Mouse (Mus musculus) limb, embryonic 13.5 days (tissue): Measurements from ENCODE around the gene Larp4b. TPM values are rescaled to one million over a fixed set of nuclear protein-coding genes. Genes with fewer than 3 reads are reported as not detected.
"Not testable (repeated sequence)": the region's sequence is repeated elsewhere in the genome, so short reads cannot be mapped to it uniquely, and the experiment has no call there.

Experiments
- ATAC-seq: fragments of 200-750 bp; cut with Nextera tagmentation; 2 replicates; pipeline ENCODE4 v1.8.0; 2017; ENCODE audit warnings: low read depth, moderate number of reproducible peaks, moderate TSS enrichment; ENCODE audit not compliant: low FRiP score
- H3K27ac ChIP-seq: fragments of 300-500 bp; sonication (generic); 2 replicates; pipeline ENCODE4 v1.5.1; 2015; ENCODE audit warnings: inconsistent platforms, mild to moderate bottlenecking, moderate library complexity
- H3K27me3 ChIP-seq: fragments of 300-500 bp; sonication (generic); 2 replicates; pipeline ENCODE4 v1.6.1; 2015; ENCODE audit warnings: mild to moderate bottlenecking, inconsistent platforms
- H3K36me3 ChIP-seq: fragments of 300-500 bp; sonication (generic); 2 replicates; pipeline ENCODE4 v1.6.1; 2015; ENCODE audit warnings: inconsistent platforms, mild to moderate bottlenecking, moderate library complexity
- H3K4me1 ChIP-seq: fragments of 300-500 bp; sonication (generic); 2 replicates; pipeline ENCODE4 v1.6.1; 2015; ENCODE audit warnings: inconsistent platforms
- H3K4me2 ChIP-seq: fragments of 300-500 bp; sonication (generic); replicated peaks from 2 replicates; pipeline ENCODE4 v1.6.1; 2015; ENCODE audit warnings: inconsistent platforms, mild to moderate bottlenecking, moderate library complexity
- H3K4me3 ChIP-seq: fragments of 300-500 bp; sonication (generic); 2 replicates; pipeline ENCODE4 v1.5.1; 2015; ENCODE audit warnings: moderate library complexity, mild to moderate bottlenecking, inconsistent platforms
- H3K9ac ChIP-seq: fragments of 300-500 bp; sonication (generic); 2 replicates; pipeline ENCODE4 v1.6.1; 2015; ENCODE audit warnings: mild to moderate bottlenecking, inconsistent platforms
- H3K9me3 ChIP-seq: fragments of 300-500 bp; sonication (generic); 2 replicates; pipeline ENCODE4 v1.6.1; 2016; ENCODE audit warnings: inconsistent platforms
- WGBS: fragments of 180-500 bp; shearing (Covaris S2); methylation state at CpG from one replicate; pipeline ENCODE4 v1.1.7; 2015; 5-methylcytosine and 5-hydroxymethylcytosine counted together
- polyA plus RNA-seq: library from polyadenylated mRNA; unstranded; fragments of >200 nt; fragmentation: Nextera tagmentation; extraction: Ambion mirVana; gene quantifications from 2 replicates; pipeline ENCODE4 v1.2.1, GENCODE M21; 2015

The Larp4b gene
- 29.6 and 31.0 TPM in 2 replicates for polyA plus RNA-seq

- H3K9me3 ChIP-seq, result no peaks in the 10 kb centered on the region
These were observed at the start of gene Larp4b for GRCm38 (mm10) chr13:9093316-9094155. Gene Larp4b, plus strand, starts transcription at chr13:9093881.

GRCm38 (mm10) chr13:9044731-9045130 lies 49.0 kb upstream of the Larp4b start:
- ATAC-seq, result no peak
- Histone ChIP-seq H3K27me3 (no peaks in the 10 kb centered on the region), H3K36me3 (no peaks in the 10 kb centered on the region), H3K27ac (no peak overlapping the region), H3K4me1 (peaks cover 11% of the 10 kb centered on the region), H3K9me3 (no peaks in the 10 kb centered on the region), H3K4me2 (no peak overlapping the region), H3K9ac (no peak overlapping the region), H3K4me3 (no peak overlapping the region)
- whole genome bisulfite sequencing, result 96% methylated on average over 1 of the region's 1 CpGs

More at GRCm38 (mm10) chr13:9093316-9094155, at the start of gene Larp4b:
- Histone ChIP-seq H3K4me1 (peaks cover 17% of the 10 kb centered on the region), H3K27me3 (no peaks in the 10 kb centered on the region), H3K9ac (peak within 1 kb of the TSS; percentile 98), H3K27ac (peak within 1 kb of the TSS; percentile 92), H3K4me2 (peak within 1 kb of the TSS; percentile 89), H3K36me3 (no peaks in the 10 kb centered on the region), H3K4me3 (peak within 1 kb of the TSS; percentile 99)
- ATAC-seq, result peak; percentile 100
- under 1% methylated on average over 84 of the region's 92 CpGs for WGBS

GRCm38 (mm10) chr13:9052049-9052691 lies 41.5 kb upstream of the Larp4b start:
- ATAC-seq, H3K9ac ChIP-seq, H3K4me2 ChIP-seq, H3K27ac ChIP-seq, H3K4me1 ChIP-seq, H3K4me3 ChIP-seq, H3K27me3 ChIP-seq, H3K9me3 ChIP-seq, H3K36me3 ChIP-seq: not testable (repeated sequence)
- 60% methylated on average over 10 of the region's 10 CpGs for WGBS

GRCm38 (mm10) chr13:9057277-9057676 lies 36.4 kb upstream of the Larp4b start:
- Histone ChIP-seq H3K27me3 (no peaks in the 10 kb centered on the region), H3K9me3 (no peaks in the 10 kb centered on the region), H3K4me2 (no peak overlapping the region), H3K27ac (no peak overlapping the region), H3K9ac (no peak overlapping the region), H3K36me3 (no peaks in the 10 kb centered on the region), H3K4me1 (no peaks in the 10 kb centered on the region), H3K4me3 (no peak overlapping the region)
- ATAC-seq, result no peak
- WGBS, result 58% methylated on average over 1 of the region's 1 CpGs

GRCm38 (mm10) chr13:9058706-9059105 lies 35.0 kb upstream of the Larp4b start:
- no peak for ATAC-seq
- 86% methylated on average over 4 of the region's 4 CpGs for WGBS
- H3K36me3 ChIP-seq, result no peaks in the 10 kb centered on the region

GRCm38 (mm10) chr13:9061394-9061793 lies 32.3 kb upstream of the Larp4b start:
- Histone ChIP-seq H3K4me3 (no peak overlapping the region), H3K27me3 (no peaks in the 10 kb centered on the region)

More at GRCm38 (mm10) chr13:9058706-9059105, 35.0 kb upstream of the Larp4b start:
- Histone ChIP-seq H3K9me3 (no peaks in the 10 kb centered on the region), H3K4me1 (no peaks in the 10 kb centered on the region), H3K4me2 (no peak overlapping the region), H3K27ac (no peak overlapping the region), H3K4me3 (no peak overlapping the region), H3K27me3 (no peaks in the 10 kb centered on the region), H3K9ac (no peak overlapping the region)

GRCm38 (mm10) chr13:9064196-9064595 lies 29.5 kb upstream of the Larp4b start:
- no peak overlapping the region for H3K27ac ChIP-seq
- no peaks in the 10 kb centered on the region for H3K36me3 ChIP-seq
- ATAC-seq, result no peak
- H3K4me3 ChIP-seq, result no peak overlapping the region
- WGBS, result 75% methylated on average over 2 of the region's 2 CpGs
- H3K9ac ChIP-seq, result no peak overlapping the region
- no peaks in the 10 kb centered on the region for H3K9me3 ChIP-seq
- H3K27me3 ChIP-seq, result no peaks in the 10 kb centered on the region
- 0 out of 2 replicates have a peak, but pooled peaks cover 4% of the 10 kb centered on the region for H3K4me1 ChIP-seq
- H3K4me2 ChIP-seq, result no peak overlapping the region

More at GRCm38 (mm10) chr13:9061394-9061793, 32.3 kb upstream of the Larp4b start:
- ATAC-seq, result no peak
- Histone ChIP-seq H3K36me3 (no peaks in the 10 kb centered on the region), H3K9me3 (no peaks in the 10 kb centered on the region), H3K4me1 (0 out of 2 replicates have a peak, but pooled peaks cover 4% of the 10 kb centered on the region), H3K9ac (no peak overlapping the region), H3K4me2 (no peak overlapping the region), H3K27ac (no peak overlapping the region)
- WGBS, result 80% methylated on average over 4 of the region's 4 CpGs

- 0 out of 2 replicates have a peak, but pooled peaks cover 4% of the 10 kb centered on the region for H3K4me1 ChIP-seq
- H3K4me3 ChIP-seq, result no peak overlapping the region
- no peaks in the 10 kb centered on the region for H3K27me3 ChIP-seq
- no peak overlapping the region for H3K9ac ChIP-seq
- H3K9me3 ChIP-seq, result no peaks in the 10 kb centered on the region
- H3K4me2 ChIP-seq, result no peak overlapping the region
- no peaks in the 10 kb centered on the region for H3K36me3 ChIP-seq
- peak; percentile 48; the same call in 1 of the 2 replicates for ATAC-seq
- WGBS, result 61% methylated on average over 5 of the region's 5 CpGs
- H3K27ac ChIP-seq, result no peak overlapping the region
These were observed 27.6 kb upstream of the Larp4b start for GRCm38 (mm10) chr13:9066107-9066506.

GRCm38 (mm10) chr13:9071008-9071407 lies 22.7 kb upstream of the Larp4b start:
- 80% methylated on average over 8 of the region's 9 CpGs for WGBS
- Histone ChIP-seq H3K27me3 (no peaks in the 10 kb centered on the region), H3K27ac (no peak overlapping the region), H3K9me3 (no peaks in the 10 kb centered on the region), H3K9ac (no peak overlapping the region), H3K4me3 (no peak overlapping the region), H3K4me1 (0 out of 2 replicates have a peak, but pooled peaks cover 1% of the 10 kb centered on the region), H3K36me3 (no peaks in the 10 kb centered on the region), H3K4me2 (no peak overlapping the region)
- ATAC-seq, result no peak

GRCm38 (mm10) chr13:9073818-9074217 lies 19.9 kb upstream of the Larp4b start:
- 57% methylated on average over 4 of the region's 4 CpGs for WGBS
- Histone ChIP-seq H3K36me3 (no peaks in the 10 kb centered on the region), H3K4me2 (no peak overlapping the region), H3K9me3 (no peaks in the 10 kb centered on the region), H3K27ac (no peak overlapping the region), H3K4me3 (no peak overlapping the region), H3K4me1 (no peaks in the 10 kb centered on the region), H3K27me3 (no peaks in the 10 kb centered on the region), H3K9ac (no peak overlapping the region)
- no peak for ATAC-seq

- Histone ChIP-seq H3K27me3 (no peaks in the 10 kb centered on the region), H3K9me3 (no peaks in the 10 kb centered on the region), H3K36me3 (no peaks in the 10 kb centered on the region), H3K4me1 (no peaks in the 10 kb centered on the region), H3K4me3 (no peak overlapping the region), H3K4me2 (no peak overlapping the region), H3K27ac (no peak overlapping the region), H3K9ac (no peak overlapping the region)
- WGBS, result 80% methylated on average over 7 of the region's 7 CpGs
- no peak for ATAC-seq
These were observed 17.7 kb upstream of the Larp4b start for GRCm38 (mm10) chr13:9075825-9076592.
